Mouse (Mus musculus) heart, postnatal 10 days (tissue): Measurements from ENCODE around the gene Gm14459. TPM values are rescaled to one million over a fixed set of nuclear protein-coding genes. Genes with fewer than 3 reads are reported as not detected.
"Not testable (repeated sequence)": the region's sequence is repeated elsewhere in the genome, so short reads cannot be mapped to it uniquely, and the experiment has no call there.

Experiments
- DNase-seq, 2 experiments: peaks; one replicate each; pipeline ENCODE4 v3.0.0; 2021
- intact Hi-C: fragments of 180-260 bp; cut with DNase I; formaldehyde crosslinking; loops from one replicate; pipeline ENCODE4 v1.15.1; 2025
- total RNA-seq, 2 experiments: library from RNA; stranded (reverse); gene quantifications; 2 replicates each; pipeline ENCODE4 v1.2.3; 2021

The Gm14459 gene
- total RNA-seq = not detected

- DNase-seq = no peak
- intact Hi-C loops = no loop called here
These were observed at the start of gene Gm14459 for GRCm38 (mm10) chrX:8524854-8525253. Gm14459 (minus strand) TSS chrX:8524954.

GRCm38 (mm10) chrX:8548155-8548554 is 23.4 kb upstream of the Gm14459 start, which contains the start of gene Ssxb6:
Ssxb6 (minus strand) TSS chrX:8548255.
- intact Hi-C loops = loop anchor here (5.0 kb wide), 1 partner anchor 134 kb away; no protein-coding TSS in a partner anchor
- DNase-seq = not testable (repeated sequence)

Other genes with a start within 250 kb of the Gm14459 start
- not detected for gene Ssxb10, start 197.5 kb downstream of the Gm14459 start, total RNA-seq
- not detected for gene Ssxb9, start 158.0 kb downstream of the Gm14459 start, total RNA-seq
- gene Ssxb1, start 111.6 kb downstream of the Gm14459 start, total RNA-seq = not detected
- not detected for gene Ssxb2, start 63.2 kb downstream of the Gm14459 start, total RNA-seq
- gene Ssxb6, start 23.3 kb upstream of the Gm14459 start, total RNA-seq = not detected
- not detected for gene Ssxb3, start 66.9 kb upstream of the Gm14459 start, total RNA-seq
- gene Ssxb8, start 165.9 kb upstream of the Gm14459 start, total RNA-seq = not detected
- not detected for gene Ssx9, start 223.5 kb upstream of the Gm14459 start, total RNA-seq